Mouse (Mus musculus) embryo, embryonic 11 days (tissue): ENCODE results near the gene Tmem144.
A peak's percentile ranks its signal among the peaks of the same experiment; 100 is the strongest.

Experiments used
- DNase-seq: peaks from one replicate; pipeline ENCODE4 v3.0.0-alpha.2; 2015

Gene Tmem144

GRCm38 (mm10) chr3:79858221-79858620, 5.6 kb upstream of the Tmem144 start:
- DNase-seq = no peak

- DNase-seq = no peak
These were observed 5.2 kb upstream of the Tmem144 start for GRCm38 (mm10) chr3:79857780-79858179.

GRCm38 (mm10) chr3:79852108-79852507, 465 bp downstream of the Tmem144 start:
- no peak for DNase-seq

GRCm38 (mm10) chr3:79850656-79851055, 1.9 kb downstream of the Tmem144 start:
- no peak for DNase-seq

GRCm38 (mm10) chr3:79849621-79850020, 3.0 kb downstream of the Tmem144 start:
- no peak for DNase-seq

- no peak for DNase-seq
These were observed 3.7 kb downstream of the Tmem144 start for GRCm38 (mm10) chr3:79848841-79849240.

- no peak for DNase-seq
These were observed 5.9 kb downstream of the Tmem144 start for GRCm38 (mm10) chr3:79846633-79847032.

GRCm38 (mm10) chr3:79843999-79844398, 8.6 kb downstream of the Tmem144 start:
- no peak for DNase-seq

GRCm38 (mm10) chr3:79842616-79843016, 10.0 kb downstream of the Tmem144 start:
- DNase-seq = peak; percentile 82

- peak; percentile 89 for DNase-seq
These were observed 10.4 kb downstream of the Tmem144 start for GRCm38 (mm10) chr3:79842165-79842564.

GRCm38 (mm10) chr3:79841475-79841874, 11.1 kb downstream of the Tmem144 start:
- DNase-seq = no peak

GRCm38 (mm10) chr3:79838751-79839150, 13.8 kb downstream of the Tmem144 start:
- peak; percentile 43 for DNase-seq

- no peak for DNase-seq
These were observed 23.3 kb downstream of the Tmem144 start for GRCm38 (mm10) chr3:79829289-79829688.

GRCm38 (mm10) chr3:79825067-79825780, 27.3 kb downstream of the Tmem144 start:
- no peak for DNase-seq

GRCm38 (mm10) chr3:79823176-79823575, 29.4 kb downstream of the Tmem144 start:
- no peak for DNase-seq

GRCm38 (mm10) chr3:79821131-79821530, 31.4 kb downstream of the Tmem144 start:
- no peak for DNase-seq

- DNase-seq = peak; percentile 21
These were observed 34.2 kb downstream of the Tmem144 start for GRCm38 (mm10) chr3:79818202-79818995.

- no peak for DNase-seq
These were observed 36.3 kb downstream of the Tmem144 start for GRCm38 (mm10) chr3:79816229-79816628.

- peak; percentile 77 for DNase-seq
These were observed 38.6 kb downstream of the Tmem144 start for GRCm38 (mm10) chr3:79813814-79814490.

GRCm38 (mm10) chr3:79812042-79812441, 40.5 kb downstream of the Tmem144 start:
- DNase-seq = no peak

- peak; percentile 23 for DNase-seq
These were observed 40.9 kb downstream of the Tmem144 start for GRCm38 (mm10) chr3:79811632-79812031.

- DNase-seq = no peak
These were observed 42.0 kb downstream of the Tmem144 start for GRCm38 (mm10) chr3:79810563-79810962.

- peak; percentile 84 for DNase-seq
These were observed 43.4 kb downstream of the Tmem144 start for GRCm38 (mm10) chr3:79809180-79809567.
